ENCODE assay signal across 15 mouse cellular contexts in genomic region chr1:157027681-157028080, GRCm38 (mm10).
DNase-seq lines count a peak whose midpoint lies in the region; ATAC-seq and TF ChIP-seq lines count a peak whose summit lies in the region.
"Had no signal": no experiment of that assay in that cellular context is flagged by ENCODE, and none has a peak within 500 bp of the region (broad histone marks: within the 10 kb centered on the region; RNA-seq: fewer than 3 reads in every experiment).

No protein-coding gene starts in this region.

- peak overlapping the region; percentile 8; the same call in 1 of the 2 replicates for H3K27ac ChIP-seq in hindbrain, embryonic 10.5 days
- no peak overlapping the region for H3K27ac ChIP-seq in hindbrain, embryonic 14.5 days
- no peak overlapping the region for H3K27ac ChIP-seq in kidney, adult 2 months (ENCODE audit: insufficient read depth, low read depth, low read length)
- H3K27ac ChIP-seq: heart, embryonic 13.5 days; liver, embryonic 15.5 days had no signal

- H3K27me3 ChIP-seq in hindbrain, embryonic 10.5 days (ENCODE audit: insufficient read depth, poor library complexity, severe bottlenecking) = no peaks in the 10 kb centered on the region
- no peaks in the 10 kb centered on the region for H3K27me3 ChIP-seq in hindbrain, embryonic 14.5 days (ENCODE audit: control insufficient read depth, insufficient read depth, low read length)
- H3K27me3 ChIP-seq in kidney, adult 2 months (replicated peaks; ENCODE audit: control insufficient read depth, insufficient read depth, low read length) = no peaks in the 10 kb centered on the region
- H3K27me3 ChIP-seq: heart, embryonic 13.5 days; liver, embryonic 15.5 days; Patski had no signal

- no peaks in the 10 kb centered on the region for H3K36me3 ChIP-seq in hindbrain, embryonic 10.5 days
- no peaks in the 10 kb centered on the region for H3K36me3 ChIP-seq in hindbrain, embryonic 14.5 days (replicated peaks; ENCODE audit: control insufficient read depth, insufficient read depth)
- no peaks in the 10 kb centered on the region for H3K36me3 ChIP-seq in kidney, adult 2 months (ENCODE audit: control insufficient read depth, insufficient read depth, low read length)
- H3K36me3 ChIP-seq: heart, embryonic 13.5 days; liver, embryonic 15.5 days had no signal

- no peak overlapping the region for H3K4me2 ChIP-seq in hindbrain, embryonic 14.5 days (replicated peaks)
- H3K4me2 ChIP-seq: heart, embryonic 13.5 days; liver, embryonic 15.5 days had no signal

- no peak overlapping the region for H3K4me3 ChIP-seq in hindbrain, embryonic 10.5 days
- H3K4me3 ChIP-seq in hindbrain, embryonic 14.5 days (replicated peaks; ENCODE audit: low read length) = no peak overlapping the region
- no peak overlapping the region for H3K4me3 ChIP-seq in kidney, adult 2 months (ENCODE audit: insufficient read depth, low read depth, low read length)
- H3K4me3 ChIP-seq: erythroblast, embryonic 14.5 days; heart, embryonic 13.5 days; liver, embryonic 15.5 days had no signal

- no peak overlapping the region for H3K9ac ChIP-seq in hindbrain, embryonic 14.5 days
- H3K9ac ChIP-seq: heart, embryonic 13.5 days; liver, embryonic 15.5 days had no signal

- TF ChIP-seq CTCF in kidney, adult 2 months (conservative IDR thresholded peaks at IDR 0.05; ENCODE audit: insufficient read depth, insufficient read length, low read depth, low read length) = no peak

- H3K9me3 ChIP-seq in hindbrain, embryonic 10.5 days = no peaks in the 10 kb centered on the region
- no peaks in the 10 kb centered on the region for H3K9me3 ChIP-seq in hindbrain, embryonic 14.5 days (ENCODE audit: control insufficient read depth, low read length)
- H3K9me3 ChIP-seq: heart, embryonic 13.5 days; liver, embryonic 15.5 days had no signal

- peaks cover 47% of the 10 kb centered on the region for H3K4me1 ChIP-seq in hindbrain, embryonic 10.5 days (replicated peaks)
- H3K4me1 ChIP-seq in hindbrain, embryonic 14.5 days (replicated peaks; ENCODE audit: control insufficient read depth, insufficient read depth, low read length) = no peaks in the 10 kb centered on the region
- peaks cover 5% of the 10 kb centered on the region; the same call in 1 of the 2 replicates for H3K4me1 ChIP-seq in kidney, adult 2 months (ENCODE audit: control insufficient read depth, insufficient read depth, low read length)
- H3K4me1 ChIP-seq: liver, embryonic 15.5 days had no signal

- no peak for TF ChIP-seq POLR2A in kidney, adult 2 months (IDR thresholded peaks at IDR 0.05; ENCODE audit: low read depth, low read length)

- no peak for ATAC-seq in hindbrain, embryonic 14.5 days (ENCODE audit: low FRiP score)
- ATAC-seq: forebrain, embryonic 14.5 days; Patski had no signal

- WGBS in hindbrain, embryonic 10.5 days = 74% methylated on average over 7 of the region's 7 CpGs
- WGBS in hindbrain, embryonic 14.5 days = 72% methylated on average over 7 of the region's 7 CpGs
- whole genome bisulfite sequencing in kidney, adult 2 months = 55% methylated on average over 7 of the region's 7 CpGs

- no peak for DNase-seq in hindbrain, embryonic 10.5 days (ENCODE audit: low spot score)
- no peak for DNase-seq in hindbrain, embryonic 14.5 days (ENCODE audit: low spot score)
- DNase-seq in A20 (ENCODE audit: low read depth, low spot score) = peak; percentile 87
- DNase-seq in kidney, adult 2 months = peak; percentile 86
- peak; percentile 58 to 84 for DNase-seq in kidney, postnatal 25 days
- DNase-seq in thymus, postnatal 25 days = no peak
- DNase-seq in adrenal gland, postnatal 10 days = no peak
- DNase-seq: lung, postnatal 10 days; right cerebral cortex, adult 18-20 months; thymus, postnatal 14 days had no signal

Comparison
In these comparisons a context has a peak if more than half of its experiments do, and no peak if none do; other contexts are left out.
1. DNase-seq: peak in A20 (single experiment), kidney, adult 2 months (single experiment) and kidney, postnatal 25 days (2 of 2); none in hindbrain, embryonic 10.5 days (single experiment), hindbrain, embryonic 14.5 days (single experiment), thymus, postnatal 25 days (single experiment) and adrenal gland, postnatal 10 days (single experiment).